Mouse (Mus musculus) hindbrain, embryonic 11.5 days (tissue): ENCODE data around the gene Ndufb6. TPM values are rescaled to one million over a fixed set of nuclear protein-coding genes. Genes with fewer than 3 reads are reported as not detected.
A peak's percentile ranks its signal among the peaks of the same experiment; 100 is the strongest.
"Not testable (repeated sequence)": the region's sequence is repeated elsewhere in the genome, so short reads cannot be mapped to it uniquely, and the experiment has no call there.

ENCODE experiments used
- ATAC-seq: fragments of 200-750 bp; cut with Nextera tagmentation; 2 replicates; pipeline ENCODE4 v1.8.0; 2017; ENCODE audit warnings: mild to moderate bottlenecking, moderate TSS enrichment, moderate library complexity; ENCODE audit not compliant: low FRiP score
- DNase-seq: peaks from one replicate; pipeline ENCODE4 v3.0.0-alpha.2; 2015; ENCODE audit warnings: low spot score
- H3K27ac ChIP-seq: fragments of 300-500 bp; sonication (generic); 2 replicates; pipeline ENCODE4 v1.5.1; 2014; ENCODE audit warnings: mild to moderate bottlenecking, low read depth, low read length
- H3K27me3 ChIP-seq: fragments of 300-500 bp; sonication (generic); 2 replicates; pipeline ENCODE4 v1.6.1; 2014; ENCODE audit warnings: mild to moderate bottlenecking, low read length, moderate library complexity, mixed read lengths; ENCODE audit not compliant: control insufficient read depth, insufficient read depth
- H3K36me3 ChIP-seq: fragments of 300-500 bp; sonication (generic); 2 replicates; pipeline ENCODE4 v1.6.1; 2014; ENCODE audit warnings: mild to moderate bottlenecking, low read length, moderate library complexity, mixed read lengths; ENCODE audit not compliant: control insufficient read depth, insufficient read depth
- H3K4me1 ChIP-seq: fragments of 300-500 bp; sonication (generic); replicated peaks from 2 replicates; pipeline ENCODE4 v1.6.1; 2014; ENCODE audit warnings: low read length, mixed read lengths; ENCODE audit not compliant: control insufficient read depth, insufficient read depth
- H3K4me2 ChIP-seq: fragments of 300-500 bp; sonication (generic); replicated peaks from 2 replicates; pipeline ENCODE4 v1.6.1; 2014; ENCODE audit warnings: mild to moderate bottlenecking, low read depth, low read length
- H3K4me3 ChIP-seq: fragments of 300-500 bp; sonication (generic); 2 replicates; pipeline ENCODE4 v1.5.1; 2014; ENCODE audit warnings: low read depth, low read length
- H3K9ac ChIP-seq: fragments of 300-500 bp; sonication (generic); 2 replicates; pipeline ENCODE4 v1.6.1; 2014; ENCODE audit warnings: low read depth, low read length
- H3K9me3 ChIP-seq: fragments of 300-500 bp; sonication (generic); 2 replicates; pipeline ENCODE4 v1.6.1; 2016; ENCODE audit warnings: low read length; ENCODE audit not compliant: control insufficient read depth
- WGBS: fragments of 180-500 bp; shearing (Covaris S2); extraction: QIAGEN DNeasy Blood & Tissue Kit; methylation state at CpG from one replicate; pipeline ENCODE4 v1.1.7; 2014; 5-methylcytosine and 5-hydroxymethylcytosine counted together
- polyA plus RNA-seq: library from polyadenylated mRNA; unstranded; fragments of >200 nt; fragmentation: Nextera tagmentation; extraction: Ambion mirVana; gene quantifications from 2 replicates; pipeline ENCODE4 v1.2.1, GENCODE M21; 2014

Gene Ndufb6
- polyA plus RNA-seq, 1 experiment from 2014 or later = 285 TPM

DNA sequence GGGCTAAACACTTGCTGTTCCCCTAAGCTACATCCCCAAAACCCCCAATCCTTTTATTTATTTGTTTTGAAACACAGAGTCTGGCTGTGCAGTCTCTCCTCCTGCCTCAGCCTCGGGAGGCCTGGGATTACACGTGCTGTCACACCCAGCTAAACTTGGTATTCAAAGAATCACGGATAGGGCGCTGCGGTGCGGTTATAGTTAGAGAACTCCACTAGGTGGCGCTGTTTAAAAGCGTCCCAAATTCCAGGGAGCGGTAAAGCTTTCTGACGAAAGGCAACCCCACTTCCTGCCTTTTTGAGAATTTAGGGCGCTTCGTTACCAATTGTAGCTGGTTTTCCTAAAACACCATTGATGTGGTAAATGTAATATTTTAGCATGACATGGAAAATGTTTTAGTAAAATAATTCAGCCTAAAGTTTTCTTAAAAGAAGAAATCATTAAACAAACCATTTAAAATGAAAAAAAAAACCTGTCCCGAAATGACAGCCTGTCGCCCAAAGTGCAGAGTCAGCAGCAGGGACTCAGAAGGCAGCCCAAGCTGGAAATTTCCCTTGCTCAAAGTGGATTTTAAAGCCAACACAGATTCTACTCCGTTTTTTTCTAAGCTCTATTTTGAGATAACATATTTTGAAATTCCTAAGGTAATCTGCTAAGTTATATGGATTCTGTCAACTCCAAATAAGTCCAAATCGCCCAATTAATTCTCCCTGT lies 22.0 kb upstream of the Ndufb6 start:
- WGBS = 14% methylated on average over 16 of the region's 16 CpGs
- Histone ChIP-seq H3K36me3 (no peaks in the 10 kb centered on the region), H3K4me1 (no peaks in the 10 kb centered on the region), H3K9ac (no peak overlapping the region), H3K27me3 (no peaks in the 10 kb centered on the region), H3K4me3 (no peak overlapping the region), H3K9me3 (no peaks in the 10 kb centered on the region), H3K4me2 (no peak overlapping the region), H3K27ac (no peak overlapping the region)
- DNase-seq (peak; percentile 90), ATAC-seq (peak; percentile 79)

DNA sequence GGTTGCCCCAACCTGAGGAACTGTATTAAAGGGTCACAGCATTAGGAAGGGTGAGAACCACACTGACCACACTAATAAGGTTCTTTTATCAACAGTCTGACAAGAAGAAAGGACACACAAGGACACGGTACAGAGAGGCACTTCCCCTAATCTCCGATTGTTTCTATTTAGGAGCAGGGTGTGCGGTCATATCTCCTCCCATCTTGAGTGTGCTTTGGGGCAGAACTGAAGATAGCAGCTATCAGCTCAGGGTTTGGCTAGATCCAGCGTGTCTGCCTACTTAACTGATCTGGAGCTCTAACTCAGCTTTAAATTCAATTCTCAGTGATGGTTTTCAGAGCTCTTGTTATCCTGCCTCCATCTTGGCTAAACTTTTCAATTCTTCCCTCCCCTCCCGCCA lies 19.9 kb upstream of the Ndufb6 start:
- no peaks in the 10 kb centered on the region for H3K36me3 ChIP-seq
- no peak overlapping the region for H3K4me3 ChIP-seq
- no peaks in the 10 kb centered on the region for H3K4me1 ChIP-seq
- no peak overlapping the region for H3K9ac ChIP-seq
- no peak overlapping the region for H3K27ac ChIP-seq
- H3K4me2 ChIP-seq = no peak overlapping the region
- 81% methylated on average over 5 of the region's 5 CpGs for WGBS
- H3K9me3 ChIP-seq = no peaks in the 10 kb centered on the region
- ATAC-seq (no peak), DNase-seq (no peak)
- H3K27me3 ChIP-seq = no peaks in the 10 kb centered on the region

DNA sequence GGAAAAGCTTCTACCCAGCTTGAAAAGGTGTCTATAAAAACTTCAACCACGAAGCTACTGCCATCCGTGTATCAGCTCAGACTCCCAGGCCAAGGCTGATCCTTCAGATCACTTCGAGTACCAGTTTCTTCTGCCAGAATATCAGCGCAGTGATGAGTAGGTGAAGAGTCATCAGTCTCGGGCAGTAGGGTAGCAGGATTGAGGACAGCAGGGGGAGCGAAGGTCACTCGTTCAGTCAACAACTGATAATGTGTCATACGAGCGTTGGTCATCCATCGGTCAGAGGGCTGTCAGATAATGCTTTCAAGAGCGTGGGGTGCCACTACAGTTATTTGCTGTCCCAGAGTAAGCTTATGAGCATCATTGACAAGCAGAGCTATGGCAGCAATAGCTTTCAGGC lies 12.3 kb upstream of the Ndufb6 start:
- H3K4me3 ChIP-seq, H3K9me3 ChIP-seq, H3K27me3 ChIP-seq, H3K36me3 ChIP-seq, H3K4me2 ChIP-seq, H3K27ac ChIP-seq, H3K9ac ChIP-seq, H3K4me1 ChIP-seq, ATAC-seq, DNase-seq: not testable (repeated sequence)
- WGBS = 96% methylated on average over 11 of the region's 11 CpGs

DNA sequence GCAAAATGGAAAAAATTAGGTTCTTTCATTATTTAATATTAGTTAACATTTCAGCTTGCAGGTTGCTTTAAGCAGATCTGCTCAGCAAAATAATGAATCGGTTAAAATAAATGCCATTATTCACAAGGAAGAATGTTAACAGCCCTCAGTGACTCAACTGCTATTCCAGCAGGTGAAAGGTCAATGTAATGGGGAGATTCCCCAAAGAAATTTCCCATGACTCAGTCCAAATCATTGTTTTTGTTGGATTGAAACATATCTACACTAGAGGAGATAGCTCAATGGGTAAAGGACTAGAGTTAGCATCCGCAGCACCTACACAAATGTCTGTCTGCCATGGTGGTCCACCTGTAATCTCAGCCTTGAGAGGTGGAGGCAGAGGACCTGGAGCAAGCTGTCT lies 9.8 kb upstream of the Ndufb6 start:
- DNase-seq (no peak), ATAC-seq (no peak)
- Histone ChIP-seq H3K4me1 (no peaks in the 10 kb centered on the region), H3K36me3 (no peaks in the 10 kb centered on the region), H3K27ac (no peak overlapping the region), H3K4me2 (no peak overlapping the region), H3K4me3 (no peak overlapping the region), H3K27me3 (no peaks in the 10 kb centered on the region), H3K9ac (no peak overlapping the region), H3K9me3 (no peaks in the 10 kb centered on the region)
- WGBS = 85% methylated on average over 2 of the region's 2 CpGs

DNA sequence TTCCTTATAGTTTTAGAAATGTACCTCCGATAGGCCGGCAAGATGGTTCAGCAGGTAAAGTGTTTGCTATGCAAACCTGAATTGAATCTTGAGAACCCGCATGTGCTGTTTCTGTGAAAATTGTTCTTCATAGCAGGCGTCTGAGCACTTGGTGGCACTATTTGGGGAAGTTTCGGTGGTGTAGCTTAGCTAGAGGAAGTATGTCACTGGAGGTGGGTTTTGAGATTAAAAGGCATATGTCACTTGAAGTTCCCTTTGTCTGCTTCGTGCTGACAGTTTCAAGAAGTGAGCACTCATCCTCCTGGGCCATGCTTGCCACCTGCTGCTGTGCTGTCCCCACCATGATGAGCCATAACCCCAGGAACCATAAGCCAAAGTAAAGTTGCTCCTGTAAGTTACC lies 8.2 kb upstream of the Ndufb6 start:
- H3K4me3 ChIP-seq = no peak overlapping the region
- no peaks in the 10 kb centered on the region for H3K27me3 ChIP-seq
- ATAC-seq (no peak), DNase-seq (no peak)
- 79% methylated on average over 6 of the region's 6 CpGs for WGBS
- no peak overlapping the region for H3K4me2 ChIP-seq
- no peak overlapping the region for H3K9ac ChIP-seq
- H3K27ac ChIP-seq = no peak overlapping the region
- no peaks in the 10 kb centered on the region for H3K9me3 ChIP-seq
- H3K4me1 ChIP-seq = no peaks in the 10 kb centered on the region
- no peaks in the 10 kb centered on the region for H3K36me3 ChIP-seq

DNA sequence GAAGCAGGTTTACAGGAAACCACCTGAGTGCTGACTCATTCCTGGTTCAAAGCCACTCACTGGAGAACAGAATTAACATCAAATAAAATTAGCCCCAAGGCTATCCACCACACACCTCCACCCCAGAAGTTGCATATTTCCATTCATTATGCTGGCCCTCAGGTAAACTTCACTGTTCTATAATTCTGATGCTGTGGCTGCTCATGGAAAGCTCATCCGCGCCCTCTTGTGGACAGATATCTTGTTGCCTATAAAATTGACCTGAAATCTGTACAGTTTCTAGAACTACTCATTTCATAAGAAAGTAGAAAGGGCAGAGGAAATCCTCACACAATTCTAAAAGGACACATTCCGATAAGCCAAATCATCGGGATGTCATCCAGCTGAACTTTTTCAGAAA lies 6.4 kb upstream of the Ndufb6 start:
- DNase-seq (peak; percentile 76), ATAC-seq (no peak)
- Histone ChIP-seq H3K4me3 (no peak overlapping the region), H3K36me3 (no peaks in the 10 kb centered on the region), H3K4me1 (no peaks in the 10 kb centered on the region), H3K4me2 (no peak overlapping the region), H3K27ac (no peak overlapping the region), H3K27me3 (no peaks in the 10 kb centered on the region), H3K9ac (no peak overlapping the region), H3K9me3 (no peaks in the 10 kb centered on the region)
- 24% methylated on average over 4 of the region's 4 CpGs for WGBS

DNA sequence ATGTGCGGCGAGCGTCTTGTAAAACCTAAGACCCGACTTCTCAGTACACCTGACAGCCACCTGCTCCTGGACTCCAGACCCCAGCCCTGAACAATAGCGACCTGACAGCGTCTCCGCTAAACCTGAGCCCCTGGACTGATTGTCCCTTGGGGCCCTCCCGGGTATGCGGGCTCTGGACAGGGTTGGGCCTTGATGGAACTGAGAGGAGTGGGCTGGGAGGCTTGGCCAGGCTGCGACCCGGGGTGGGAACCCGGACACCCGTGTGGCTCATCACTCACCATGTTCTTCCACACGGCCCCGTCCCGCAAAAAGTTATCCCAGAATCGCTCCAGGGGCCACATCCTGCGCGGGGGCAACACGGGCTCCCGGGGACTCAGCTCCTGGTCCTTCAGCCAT lies 343 bp downstream of the Ndufb6 start:
- no peak for DNase-seq
- no peak overlapping the region for H3K27ac ChIP-seq

DNA sequence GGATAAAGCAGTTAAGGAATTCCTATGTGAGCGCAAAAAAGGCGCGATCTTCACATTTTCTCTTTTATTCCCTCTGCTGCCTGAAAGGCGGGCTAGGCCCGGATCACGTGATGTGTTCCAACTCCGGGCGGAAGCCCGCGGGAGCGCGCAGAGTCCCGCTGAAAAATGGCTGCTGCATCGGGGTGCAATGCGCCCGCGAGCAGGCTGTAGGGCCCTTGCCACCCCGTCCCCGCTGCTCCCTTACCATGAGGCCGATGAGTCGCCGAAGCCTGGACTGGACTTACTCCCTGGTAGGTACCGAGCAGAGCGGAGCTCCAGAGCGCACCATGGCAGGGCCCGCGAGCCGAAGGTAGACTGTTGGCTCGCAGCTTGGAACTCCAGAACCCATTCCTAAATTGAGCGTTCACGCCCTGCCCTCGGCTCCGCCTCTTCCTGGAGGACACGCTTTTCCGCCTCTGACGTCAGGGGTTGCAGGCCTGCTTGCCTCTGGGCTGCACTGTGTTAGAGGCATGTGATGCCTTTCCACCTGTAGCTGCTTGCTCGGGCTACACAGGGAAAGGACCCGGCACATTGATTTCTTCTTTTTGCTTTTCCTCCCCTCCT lies 9.7 kb downstream of the Ndufb6 start, which contains the start of the genes Smim27 and Topors:
Smim27 (plus strand) TSS at position 150 of the 603 bp plus-strand sequence.
Topors (minus strand) TSS at position 421 of the 603 bp plus-strand sequence.
- H3K9me3 ChIP-seq = no peaks in the 10 kb centered on the region
- no peaks in the 10 kb centered on the region; the same call in 1 of the 2 replicates for H3K36me3 ChIP-seq
- peak within 1 kb of the TSS; percentile 88 for H3K27ac ChIP-seq
- DNase-seq = peak; percentile 96
- peak within 1 kb of the TSS; percentile 81 for H3K4me3 ChIP-seq
- WGBS = under 1% methylated on average over 38 of the region's 38 CpGs
- peak; percentile 95 for ATAC-seq
- no peaks in the 10 kb centered on the region for H3K4me1 ChIP-seq
- H3K9ac ChIP-seq = peak within 1 kb of the TSS; percentile 86
- H3K4me2 ChIP-seq = peak within 1 kb of the TSS; percentile 68
- no peaks in the 10 kb centered on the region for H3K27me3 ChIP-seq

More for the DNA sequence above, 343 bp downstream of the Ndufb6 start:
- Histone ChIP-seq H3K9me3 (no peaks in the 10 kb centered on the region), H3K9ac (peak overlapping the region; percentile 86), H3K27me3 (no peaks in the 10 kb centered on the region), H3K4me3 (peak overlapping the region; percentile 96), H3K4me2 (peak overlapping the region; percentile 90), H3K36me3 (no peaks in the 10 kb centered on the region), H3K4me1 (peaks cover 2% of the 10 kb centered on the region; the same call in 1 of the 2 replicates)
- WGBS = under 1% methylated on average over 21 of the region's 21 CpGs
- peak; percentile 80 for ATAC-seq

DNA sequence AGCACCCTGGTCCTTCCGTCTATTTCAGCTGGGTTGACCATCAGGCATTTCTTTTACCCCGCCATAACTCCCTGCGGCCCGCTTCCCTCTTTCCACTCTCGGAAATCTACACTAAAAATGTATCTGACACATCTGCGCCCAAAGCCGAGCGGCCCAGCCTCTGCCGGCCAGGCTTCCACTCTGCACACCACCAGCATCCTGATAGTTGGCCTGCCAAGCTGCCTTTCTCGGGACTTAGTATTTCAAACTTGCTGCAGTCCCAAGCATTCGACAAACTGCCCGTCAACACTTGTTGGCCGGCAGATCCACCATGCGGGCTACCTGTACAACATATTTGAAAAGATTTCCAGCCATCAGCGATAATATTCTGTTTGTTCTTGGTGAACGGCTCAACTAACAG lies 10.4 kb downstream of the Ndufb6 start:
- no peaks in the 10 kb centered on the region for H3K27me3 ChIP-seq
- H3K4me2 ChIP-seq = peak overlapping the region; percentile 68
- H3K9ac ChIP-seq = peak overlapping the region; percentile 86
- DNase-seq (no peak), ATAC-seq (peak; percentile 12)
- peak overlapping the region; percentile 81 for H3K4me3 ChIP-seq
- H3K4me1 ChIP-seq = no peaks in the 10 kb centered on the region
- no peaks in the 10 kb centered on the region for H3K9me3 ChIP-seq
- H3K27ac ChIP-seq = peak overlapping the region; percentile 88
- H3K36me3 ChIP-seq = no peaks in the 10 kb centered on the region; the same call in 1 of the 2 replicates
- WGBS = under 1% methylated on average over 16 of the region's 16 CpGs
